Mouse (Mus musculus): ENCODE data around the gene Amot.

Amot gene

DNA sequence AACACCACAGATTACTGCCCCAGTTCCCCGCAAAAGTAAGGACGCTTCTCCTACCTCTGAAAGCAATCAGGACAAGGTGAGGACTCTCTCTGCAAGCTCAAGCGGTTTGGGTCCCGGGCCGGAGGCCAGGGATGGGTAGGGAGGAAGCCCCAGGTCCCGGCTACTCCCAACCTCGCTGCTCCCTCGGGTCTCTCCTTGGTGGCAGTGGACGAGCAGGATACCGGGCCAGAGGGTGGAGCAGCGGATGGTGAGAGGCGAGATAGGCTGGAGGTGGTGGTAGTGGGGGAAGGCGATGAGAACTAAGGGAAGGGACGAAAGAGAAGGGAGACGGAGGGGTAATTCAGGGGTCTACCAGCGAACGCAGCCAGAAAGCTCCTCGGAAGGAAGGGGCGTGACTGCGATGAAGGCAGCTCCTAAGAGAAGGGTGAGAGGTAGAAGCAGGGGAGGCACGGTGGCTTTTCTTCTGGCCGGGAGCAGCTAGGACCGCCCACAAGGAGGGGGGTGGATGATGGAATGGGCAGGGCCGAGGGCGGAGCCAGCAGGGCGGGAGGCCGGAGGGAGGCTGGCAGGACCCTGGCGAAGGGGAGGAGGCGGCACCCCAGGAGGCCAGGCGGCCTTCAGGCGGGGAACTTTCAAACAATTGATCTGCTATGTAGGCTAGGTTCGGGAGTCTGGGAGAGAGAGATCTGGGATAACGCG, at the start of gene Amot:
Gene Amot (minus strand): TSS at position 465 of the 699 bp plus-strand sequence.
- DNase-seq (ENCODE audit: low spot score in 2 of 2), result peak; percentile 51 to 53

DNA sequence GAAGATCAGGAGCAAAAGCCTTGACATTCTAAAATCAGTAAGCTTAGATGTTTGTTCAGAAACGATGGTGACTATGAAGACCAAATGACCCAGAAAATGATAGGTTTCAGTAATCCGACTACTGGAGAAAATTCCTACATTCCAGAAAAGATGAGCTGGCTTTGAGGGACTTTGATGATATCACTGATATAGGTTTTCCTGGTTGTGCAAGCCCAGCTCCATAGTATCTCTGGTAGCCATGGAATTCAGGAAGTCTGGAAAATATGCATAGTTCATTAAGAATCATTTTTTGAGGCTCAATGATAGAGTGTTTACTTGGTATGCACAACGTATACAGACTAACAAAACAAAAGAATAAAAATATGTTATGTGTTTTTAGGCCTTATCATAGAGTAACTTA, 40.1 kb upstream of the Amot start:
- DNase-seq (ENCODE audit: low spot score in 2 of 2), result no peak

DNA sequence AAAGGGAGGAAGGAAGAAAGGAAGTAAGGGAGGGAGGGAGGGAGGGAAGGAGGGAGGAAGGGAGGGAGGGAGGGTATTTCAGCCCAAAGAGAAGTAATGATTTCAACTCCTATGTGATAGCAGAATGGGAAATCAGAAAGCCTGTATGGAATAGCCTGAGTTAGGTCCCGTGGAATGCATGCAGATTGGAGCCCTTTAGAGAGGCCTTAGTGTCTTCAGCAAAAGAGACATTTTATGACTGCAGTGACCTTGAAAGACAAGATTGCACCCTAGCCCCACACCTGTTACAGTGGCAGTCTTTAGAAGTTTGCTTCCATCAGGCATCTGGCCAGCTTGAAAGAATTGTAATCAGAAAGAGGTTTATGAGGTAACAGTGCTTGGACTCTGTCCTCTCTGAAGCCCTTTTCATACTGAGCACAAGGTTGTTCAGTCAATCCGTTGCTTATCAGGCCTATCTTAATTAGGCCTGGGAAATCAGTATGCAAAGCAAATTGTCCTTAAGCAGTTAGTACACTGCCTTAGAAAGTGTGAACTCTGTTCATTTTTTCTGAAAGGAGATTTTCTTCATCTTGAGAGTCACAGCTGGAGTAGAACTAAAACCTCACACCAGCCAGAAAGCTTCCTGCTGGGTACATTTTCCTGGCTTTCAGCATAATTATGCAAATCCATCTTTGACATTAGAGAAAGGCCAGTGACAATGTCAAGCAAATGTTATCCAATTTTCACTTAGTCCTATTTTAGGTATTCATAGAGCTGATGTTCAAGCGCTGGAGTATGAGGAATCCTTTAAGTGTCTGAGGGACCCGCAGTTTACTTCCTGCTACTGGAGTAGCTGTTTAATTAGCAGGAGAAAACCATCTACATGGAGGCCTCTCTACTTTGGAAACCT, 38.9 kb upstream of the Amot start:
- no peak for DNase-seq (ENCODE audit: low spot score in 2 of 2)

DNA sequence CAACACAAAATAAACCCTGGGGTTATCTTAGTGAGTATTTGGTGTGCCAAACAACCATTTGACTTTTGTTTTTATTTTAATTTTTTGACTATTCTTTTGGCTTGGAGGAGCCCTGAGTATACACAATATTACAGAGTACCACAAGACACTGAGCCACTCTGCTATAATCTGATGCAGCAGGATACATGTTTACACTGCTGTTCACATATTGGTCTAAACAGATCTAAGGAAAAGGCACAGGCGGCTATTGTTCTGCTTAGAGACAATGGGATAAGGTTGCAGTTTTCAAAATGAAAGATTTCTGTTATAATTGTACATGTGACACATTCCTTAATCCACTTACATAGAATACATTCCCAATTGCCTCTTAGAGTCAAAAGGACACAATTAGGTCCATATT, 36.1 kb upstream of the Amot start:
- DNase-seq (ENCODE audit: low spot score in 2 of 2), result no peak

DNA sequence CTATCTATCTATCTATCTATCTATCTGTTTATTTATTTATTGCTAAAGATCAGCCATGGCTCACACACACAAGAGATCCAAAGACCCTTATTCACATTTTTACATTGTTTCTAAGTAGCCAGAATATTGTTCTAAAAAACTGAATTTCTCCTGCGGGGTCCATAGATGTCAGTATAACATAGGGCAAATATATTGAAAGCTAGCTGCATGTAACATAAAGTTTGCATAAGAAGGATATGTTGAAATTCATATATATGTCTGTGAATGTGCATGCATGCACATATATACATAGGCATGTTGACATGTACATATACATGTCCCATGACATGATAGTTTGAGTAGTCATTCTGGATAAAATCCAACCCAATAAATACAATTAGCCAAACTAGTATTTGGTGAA, 35.3 kb upstream of the Amot start:
- no peak for DNase-seq (ENCODE audit: low spot score in 2 of 2)

DNA sequence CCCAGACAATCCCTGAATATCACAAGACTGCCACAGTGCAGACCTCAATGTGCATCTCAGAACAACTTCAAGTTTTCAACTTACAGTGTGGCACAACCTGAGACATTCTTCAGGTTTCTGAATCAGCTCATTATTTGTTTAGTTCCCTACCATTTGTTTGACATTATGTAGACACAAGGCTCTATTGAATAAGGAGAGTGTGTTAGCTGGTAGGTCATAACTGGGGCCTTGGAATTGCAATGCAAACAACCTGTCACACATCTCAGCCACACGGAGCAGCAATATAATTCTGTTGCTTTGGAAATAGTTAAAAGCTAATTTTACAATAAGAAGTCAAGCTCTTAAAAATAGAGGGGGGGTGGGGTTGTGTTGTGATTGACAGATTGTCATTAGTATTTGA, 24.6 kb upstream of the Amot start:
- DNase-seq (ENCODE audit: low spot score in 2 of 2), result no peak

DNA sequence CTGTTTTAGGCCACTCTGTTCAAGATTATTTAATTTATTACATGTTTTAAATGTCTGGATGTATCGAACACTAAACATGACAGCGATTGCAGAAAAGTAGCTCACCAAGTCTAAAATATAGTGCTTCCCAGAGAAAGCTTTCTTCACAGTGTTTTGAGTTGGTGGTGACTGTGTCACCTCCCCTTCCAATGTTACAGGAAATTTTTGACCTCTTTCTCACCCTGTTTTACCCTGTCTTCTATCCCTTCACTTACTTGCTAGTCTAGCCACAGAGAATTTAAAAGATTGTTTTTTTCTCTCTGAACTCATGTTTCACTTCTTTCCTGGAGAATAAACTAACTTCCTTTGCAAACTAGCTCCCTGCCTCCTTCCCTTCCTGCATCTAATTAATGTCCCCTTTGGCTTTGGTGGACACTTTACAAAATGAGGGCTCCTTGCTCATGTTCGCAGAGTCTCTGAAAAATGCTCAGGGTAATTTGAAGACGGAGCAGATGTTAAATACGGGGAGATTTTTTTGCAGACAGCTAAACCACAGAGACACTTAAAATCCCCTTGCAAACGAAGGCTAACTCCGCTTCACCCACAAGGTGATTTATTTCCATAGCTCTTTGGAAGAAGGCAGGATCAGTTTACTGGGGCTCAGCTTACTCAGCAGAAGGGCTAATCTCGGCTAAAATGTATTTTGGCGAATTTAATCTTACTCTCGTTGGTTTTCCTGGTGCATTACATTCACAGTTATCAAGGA, 11.5 kb upstream of the Amot start:
- DNase-seq (ENCODE audit: low spot score in 2 of 2), result no peak

DNA sequence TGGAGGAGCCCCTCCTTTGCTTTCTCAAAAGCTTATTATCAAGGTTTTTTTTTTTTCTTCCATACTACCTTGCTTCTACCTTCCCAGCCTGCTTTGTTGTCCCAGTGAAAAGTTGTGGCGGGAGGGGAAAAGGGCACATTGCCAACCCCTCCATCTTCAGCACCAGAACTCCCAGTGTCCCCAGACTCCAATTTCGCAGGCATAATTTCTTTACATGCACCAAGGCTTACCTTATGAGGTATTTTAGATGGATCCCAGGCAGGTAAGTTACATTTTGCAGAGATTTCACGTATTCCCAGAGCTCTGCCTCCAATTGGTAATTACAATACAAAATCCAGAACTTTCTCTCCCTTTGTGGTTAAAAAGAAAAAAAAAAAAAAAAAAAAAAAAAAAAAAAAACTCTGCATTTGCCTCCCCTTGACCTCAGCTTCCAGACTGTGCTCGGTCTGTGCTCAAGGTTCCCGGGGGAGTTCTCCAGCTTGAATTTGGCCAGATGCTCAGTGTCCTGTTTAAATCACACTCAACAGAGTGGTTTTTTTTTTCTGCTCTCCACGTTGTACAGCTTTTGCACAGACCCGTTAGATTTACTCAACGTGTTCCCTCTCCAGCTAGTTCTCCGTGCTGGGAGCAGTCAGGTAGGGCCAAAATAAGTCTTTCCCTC, 10.6 kb upstream of the Amot start:
- no peak for DNase-seq (ENCODE audit: low spot score in 2 of 2)

DNA sequence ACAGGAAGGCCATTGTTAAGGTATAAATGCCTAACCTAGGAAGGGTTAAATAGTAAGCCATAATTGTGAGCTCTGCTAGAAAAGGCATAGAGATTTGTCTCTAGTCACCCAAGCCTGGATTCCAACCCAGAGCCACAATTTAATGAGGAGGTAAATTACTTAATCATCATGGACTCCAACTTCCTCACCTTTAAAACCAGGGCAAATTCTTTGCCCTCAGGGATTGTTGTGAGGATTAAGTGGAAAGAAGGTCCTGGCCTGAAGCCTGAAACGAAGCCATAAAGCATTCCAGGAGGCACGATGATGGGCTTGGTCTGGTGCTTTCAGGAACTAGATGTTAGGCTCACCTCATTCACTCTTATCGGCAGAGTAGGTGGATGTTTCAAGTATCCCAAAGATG, 5.7 kb upstream of the Amot start:
- no peak for DNase-seq (ENCODE audit: low spot score in 2 of 2)

DNA sequence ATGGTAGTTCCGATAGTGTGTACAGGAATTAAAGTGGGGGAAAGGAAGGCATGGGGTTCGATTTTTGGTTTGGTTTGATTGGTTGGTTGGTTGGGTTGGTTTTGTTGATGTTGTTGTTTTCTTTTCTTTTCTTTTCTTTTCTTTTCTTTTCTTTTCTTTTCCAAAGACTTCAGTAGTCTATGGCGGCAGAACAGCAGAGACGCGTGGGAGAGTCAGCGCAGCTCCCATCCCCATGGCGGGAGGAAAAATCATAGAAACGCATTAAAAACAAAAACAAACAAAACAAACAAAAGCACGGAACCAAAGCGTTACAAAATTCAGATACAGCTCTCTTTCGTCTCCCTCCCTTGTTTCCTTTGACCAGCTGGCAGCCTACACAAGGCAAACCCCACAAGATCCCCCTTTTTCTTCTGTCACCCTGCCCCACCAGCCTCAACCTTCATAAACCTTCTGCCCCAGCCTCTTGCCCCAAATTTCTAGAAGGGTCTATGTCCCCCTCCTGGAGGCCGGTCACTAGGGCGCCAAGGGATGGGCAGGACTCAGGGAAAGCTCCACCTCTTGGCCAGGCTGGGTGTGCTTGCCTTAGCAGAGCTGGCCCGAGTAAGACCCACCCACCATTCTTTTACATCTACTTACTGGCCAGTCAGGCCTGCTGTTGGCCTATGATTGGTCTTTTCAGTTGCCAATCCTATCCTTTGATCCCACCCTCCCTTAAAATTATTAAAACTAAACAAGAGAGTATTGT, 648 bp upstream of the Amot start:
- peak; percentile 29 to 51 for DNase-seq (ENCODE audit: low spot score in 2 of 2)

DNA sequence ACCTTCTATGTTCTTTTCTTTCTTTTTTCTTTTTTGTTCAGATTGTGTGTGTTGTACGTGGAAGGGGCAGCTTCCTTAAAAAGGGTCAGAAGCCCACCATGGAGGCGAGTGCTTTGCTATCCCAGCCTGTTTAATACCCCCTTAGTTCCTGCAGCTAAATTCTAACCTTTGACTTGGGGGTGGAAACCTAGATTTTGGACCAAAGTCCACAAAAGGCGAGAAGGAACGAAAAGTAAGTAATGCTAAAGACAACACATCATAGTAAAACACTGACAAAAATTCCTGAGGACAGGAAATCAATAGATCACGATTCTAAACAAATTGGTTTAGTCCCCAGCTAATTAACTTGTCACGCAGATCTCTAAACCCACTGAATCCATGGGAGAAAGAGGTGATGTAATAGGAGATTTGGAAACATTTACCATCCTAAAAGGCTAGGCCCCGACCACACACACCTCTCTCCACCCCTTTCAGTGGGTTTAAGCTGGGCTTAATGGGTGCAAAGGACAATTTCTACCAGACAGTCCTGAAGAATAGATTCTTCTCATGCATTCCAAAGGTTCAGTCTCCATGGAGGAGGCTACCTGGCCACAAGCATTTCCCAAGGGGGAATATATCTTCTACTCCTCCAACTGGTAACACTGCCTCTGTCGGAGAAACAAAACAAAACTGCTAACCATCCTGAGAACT, 3.2 kb downstream of the Amot start:
- no peak for DNase-seq (ENCODE audit: low spot score in 2 of 2)

DNA sequence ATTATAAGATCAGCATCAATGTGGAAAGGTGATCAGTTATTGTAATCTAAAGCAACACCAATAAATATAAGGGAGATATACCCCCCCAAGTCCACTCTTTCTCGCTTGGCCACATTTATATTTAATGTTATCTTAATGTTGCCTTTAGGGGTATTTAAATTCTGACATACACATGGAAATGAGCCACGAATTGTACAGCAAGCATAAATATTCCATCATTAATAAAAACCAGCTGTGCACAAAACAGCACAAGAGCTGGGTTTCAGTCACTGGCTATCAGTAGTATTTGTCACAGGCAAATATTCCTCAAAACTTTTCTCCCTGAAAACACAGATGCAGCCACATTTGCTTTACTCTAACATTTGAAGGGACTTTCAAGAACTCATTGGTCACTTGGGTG, 5.9 kb downstream of the Amot start:
- DNase-seq (ENCODE audit: low spot score in 2 of 2), result no peak

DNA sequence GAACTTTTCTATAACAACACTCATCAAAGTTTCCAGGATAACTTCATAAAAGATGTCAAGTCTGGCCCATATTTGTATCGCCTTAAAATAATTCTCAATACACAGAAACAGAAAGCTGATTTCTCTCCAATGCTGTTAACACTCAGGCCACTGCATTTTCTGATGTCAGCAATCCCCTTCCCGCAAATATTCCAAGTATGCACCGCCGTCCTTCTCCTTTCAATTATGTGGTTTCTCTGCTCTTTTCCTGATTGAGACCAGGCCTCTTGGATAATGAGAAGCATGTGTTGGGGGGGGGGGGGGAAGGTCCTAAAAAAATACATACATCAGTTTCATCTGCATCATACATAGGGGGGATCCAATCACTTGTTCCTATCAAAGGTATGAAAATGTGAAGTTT, 6.3 kb downstream of the Amot start:
- DNase-seq (ENCODE audit: low spot score in 2 of 2), result no peak

DNA sequence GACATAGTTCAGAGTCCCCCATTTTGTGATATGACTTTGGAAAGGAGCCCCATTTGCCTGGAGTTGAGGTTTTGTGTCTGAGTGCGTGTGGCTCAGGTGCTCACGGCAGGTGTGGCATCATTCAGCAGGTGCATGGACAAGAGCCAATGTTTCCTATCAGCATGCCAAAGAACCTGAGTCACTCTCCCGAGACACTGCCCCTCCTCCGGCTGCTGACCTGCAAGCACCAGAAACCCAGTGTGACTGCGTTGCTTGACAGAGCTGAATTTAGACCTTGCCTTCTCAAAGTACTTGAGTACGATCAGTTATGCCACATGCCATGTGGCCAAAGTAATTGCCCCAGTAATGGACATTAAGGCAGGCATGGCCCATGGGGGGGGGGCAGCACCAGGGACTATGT, 7.5 kb downstream of the Amot start:
- DNase-seq (ENCODE audit: low spot score in 2 of 2), result no peak

DNA sequence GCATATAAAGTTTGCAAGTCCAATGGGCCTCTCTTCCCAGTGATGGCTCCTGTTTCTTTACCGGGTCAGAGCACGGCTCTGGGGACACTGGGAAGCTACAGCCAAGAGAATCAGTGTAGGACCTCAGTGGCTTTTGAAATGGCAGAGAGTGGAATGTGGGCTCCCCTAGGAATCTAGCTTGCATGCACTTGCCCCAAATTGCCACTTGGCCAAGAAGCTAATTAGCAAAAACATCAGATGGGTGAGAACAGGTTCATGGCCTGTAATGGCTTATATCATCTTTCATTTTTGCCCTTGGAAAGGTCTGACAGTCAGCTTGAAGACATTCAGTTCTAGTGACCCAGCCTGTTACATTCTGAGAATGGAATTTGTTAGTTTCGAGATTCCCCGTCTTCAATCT, 9.6 kb downstream of the Amot start:
- no peak for DNase-seq (ENCODE audit: low spot score in 2 of 2)

DNA sequence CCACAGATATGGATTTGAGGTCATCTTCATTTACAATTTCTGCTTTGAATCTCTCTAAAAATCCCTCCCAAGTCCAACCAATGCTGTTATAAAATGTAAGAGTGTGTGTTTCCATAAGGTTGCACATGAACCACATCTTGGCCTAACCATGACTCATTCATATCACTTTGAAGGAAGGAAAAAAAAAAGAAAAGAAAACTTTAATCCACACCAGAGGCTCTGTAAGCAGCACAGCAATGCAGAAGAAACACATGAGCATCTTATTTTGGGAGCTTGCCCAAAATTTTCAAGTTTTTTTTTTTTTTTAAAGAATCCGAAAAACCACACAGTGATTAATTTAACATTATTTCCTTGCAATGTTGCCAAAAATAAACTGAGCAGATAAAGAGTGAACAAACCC, 14.2 kb downstream of the Amot start:
- DNase-seq (ENCODE audit: low spot score in 2 of 2), result no peak

DNA sequence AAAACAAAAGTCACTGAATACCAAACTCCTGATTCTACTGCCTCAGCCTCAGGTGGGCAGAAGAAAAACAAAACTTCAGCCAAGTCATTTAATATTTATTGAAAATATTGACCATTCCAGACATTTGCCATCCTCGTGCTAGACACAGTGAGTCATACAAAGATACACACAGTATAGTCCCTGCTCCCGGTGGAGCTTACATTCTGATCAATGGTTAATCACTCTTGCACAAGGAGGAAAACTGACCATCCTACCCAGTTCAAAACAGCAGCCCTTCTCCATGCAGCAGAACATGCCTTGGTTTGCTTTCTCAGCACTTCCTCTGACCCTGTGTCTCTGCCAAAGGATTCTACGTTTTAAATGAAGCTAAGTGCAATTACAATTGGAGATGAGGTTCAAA, 14.6 kb downstream of the Amot start:
- no peak for DNase-seq (ENCODE audit: low spot score in 2 of 2)

DNA sequence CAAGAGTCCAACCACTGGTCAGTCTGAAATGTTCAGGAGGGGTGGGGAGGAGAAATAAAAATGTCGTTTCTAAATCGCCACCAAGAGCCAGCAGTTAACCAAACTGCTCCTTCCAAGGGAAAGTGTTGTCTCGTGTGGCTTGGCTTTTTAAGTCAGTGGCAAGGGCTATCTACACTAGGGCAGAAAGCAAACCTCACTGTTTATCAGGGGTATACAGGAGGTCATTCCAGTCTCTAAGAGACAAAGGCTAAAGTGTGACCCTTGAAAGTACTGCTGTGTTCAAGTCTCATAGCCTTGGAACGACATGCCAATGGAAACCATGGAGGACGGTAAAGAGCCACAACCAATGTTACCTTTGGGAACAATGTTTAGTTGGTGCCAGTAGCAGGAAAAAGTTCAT, 15.0 kb downstream of the Amot start:
- no peak for DNase-seq (ENCODE audit: low spot score in 2 of 2)

DNA sequence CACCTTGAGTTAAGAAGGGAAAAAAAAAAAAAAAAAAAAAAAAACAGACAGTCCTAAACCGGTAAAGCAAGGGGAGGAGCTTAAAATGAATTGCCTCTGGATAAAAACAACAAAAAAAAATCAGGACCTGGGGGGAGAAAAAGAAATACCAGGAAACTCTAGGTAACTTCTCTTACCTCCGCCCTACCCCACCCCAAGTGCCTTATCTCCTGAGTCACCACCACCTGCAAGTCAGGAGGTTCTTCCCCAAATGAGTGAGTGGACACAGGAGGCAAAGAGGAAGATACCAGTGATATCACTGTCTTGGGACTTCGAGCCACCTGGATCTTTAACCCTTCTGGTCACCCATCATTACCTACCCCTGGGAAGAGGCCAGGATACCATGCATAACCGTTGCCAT, 19.5 kb downstream of the Amot start:
- DNase-seq (ENCODE audit: low spot score in 2 of 2), result no peak

DNA sequence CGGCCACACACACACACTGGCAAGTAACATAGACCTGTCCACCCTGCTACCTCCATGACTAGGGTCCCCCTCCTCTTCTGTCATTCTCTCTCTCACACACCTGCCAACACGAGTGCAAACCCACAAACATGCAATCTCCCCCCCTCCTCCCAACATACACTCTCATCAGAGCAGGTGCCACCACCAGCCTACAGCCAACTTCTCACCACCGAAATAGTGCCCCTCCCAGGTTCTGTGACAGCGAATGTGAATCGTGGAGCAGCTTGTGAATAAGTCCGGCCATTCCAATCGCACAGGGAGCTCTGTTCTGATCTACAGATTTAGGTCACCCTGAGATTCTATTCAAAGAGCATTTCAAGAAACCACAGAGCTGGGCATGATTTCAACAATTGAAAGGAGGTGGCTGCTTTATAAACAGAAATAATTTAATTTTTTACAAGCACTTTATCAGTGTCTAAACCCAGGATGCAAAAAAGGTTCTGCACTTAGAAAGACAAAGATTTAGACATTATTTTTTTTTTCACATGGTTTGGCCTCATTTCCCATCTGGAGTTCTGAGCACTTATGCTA, 21.4 kb downstream of the Amot start:
- DNase-seq (ENCODE audit: low spot score in 2 of 2), result no peak

Data from natural killer cell, adult 2 months (primary cell).